Mouse (Mus musculus) embryonic fibroblast, embryonic 13.5 days (primary cell): ENCODE measurements around the gene Irf2bp1.

Source experiments
- CTCF ChIP-seq: IDR thresholded peaks from 2 replicates; pipeline ENCODE4 v1.5.1; 2011; ENCODE audit warnings: mild to moderate bottlenecking, control low read depth, low read length, moderate library complexity, borderline replicate concordance; ENCODE audit not compliant: insufficient read depth
- POLR2A ChIP-seq: IDR thresholded peaks from 2 replicates; pipeline ENCODE4 v1.6.1; 2011; ENCODE audit warnings: low read depth, mild to moderate bottlenecking, control low read depth, low read length, moderate library complexity

- TF ChIP-seq POLR2A = no peak
- no peak for TF ChIP-seq CTCF
Measured at GRCm38 (mm10) chr7:19007026-19007977, 3.5 kb downstream of the Irf2bp1 start.
